Mouse (Mus musculus): ENCODE data around the gene Lrch3.
"Not testable (repeated sequence)": the region's sequence is repeated elsewhere in the genome, so short reads cannot be mapped to it uniquely, and the experiment has no call there.

The Lrch3 gene

GRCm38 (mm10) chr16:32913937-32914881, at the start of gene Lrch3:
Gene Lrch3 (plus strand): TSS chr16:32914100.
- DNase-seq, result peak; percentile 93 to 95

- DNase-seq, result peak; percentile 40 to 43
These were observed 48.5 kb upstream of the Lrch3 start for GRCm38 (mm10) chr16:32865401-32865800.

- peak; percentile 38 to 40 for DNase-seq
These were observed 47.2 kb upstream of the Lrch3 start for GRCm38 (mm10) chr16:32866713-32867112.

GRCm38 (mm10) chr16:32867919-32868552, 45.9 kb upstream of the Lrch3 start:
- DNase-seq, result peak; percentile 93 to 95

- DNase-seq, result no peak
These were observed 43.7 kb upstream of the Lrch3 start for GRCm38 (mm10) chr16:32870231-32870630.

- peak; percentile 36 to 37 for DNase-seq
These were observed 40.5 kb upstream of the Lrch3 start for GRCm38 (mm10) chr16:32873366-32873765.

GRCm38 (mm10) chr16:32875281-32875680, 38.6 kb upstream of the Lrch3 start:
- not testable (repeated sequence) for DNase-seq

GRCm38 (mm10) chr16:32875847-32876246, 38.1 kb upstream of the Lrch3 start:
- DNase-seq, result no peak

GRCm38 (mm10) chr16:32876831-32877230, 37.1 kb upstream of the Lrch3 start:
- no peak for DNase-seq

- peak; percentile 96 to 97 for DNase-seq
These were observed 36.4 kb upstream of the Lrch3 start, which contains the start of the genes Fyttd1 and Rubcn for GRCm38 (mm10) chr16:32877343-32878156. Gene Fyttd1 (plus strand): TSS chr16:32877500. Gene Rubcn (minus strand): TSS chr16:32877766.

GRCm38 (mm10) chr16:32878157-32878598, 35.7 kb upstream of the Lrch3 start:
- peak; percentile 50 to 55 for DNase-seq

- DNase-seq, result no peak
These were observed 34.7 kb upstream of the Lrch3 start for GRCm38 (mm10) chr16:32878972-32879926.

- DNase-seq, result no peak
These were observed 32.4 kb upstream of the Lrch3 start for GRCm38 (mm10) chr16:32881538-32881937.

GRCm38 (mm10) chr16:32887996-32888395, 25.9 kb upstream of the Lrch3 start:
- DNase-seq, result peak; percentile 46 to 53

GRCm38 (mm10) chr16:32889881-32890280, 24.0 kb upstream of the Lrch3 start:
- DNase-seq, result no peak

- no peak for DNase-seq
These were observed 17.8 kb upstream of the Lrch3 start for GRCm38 (mm10) chr16:32896126-32896525.

GRCm38 (mm10) chr16:32901360-32902050, 12.4 kb upstream of the Lrch3 start:
- DNase-seq, result no peak

- DNase-seq, result no peak
These were observed 11.9 kb upstream of the Lrch3 start for GRCm38 (mm10) chr16:32902051-32902428.

- DNase-seq, result no peak
These were observed 7.7 kb upstream of the Lrch3 start for GRCm38 (mm10) chr16:32906186-32906585.

- no peak for DNase-seq
These were observed 7.2 kb upstream of the Lrch3 start for GRCm38 (mm10) chr16:32906727-32907126.

- DNase-seq, result no peak
These were observed 688 bp upstream of the Lrch3 start for GRCm38 (mm10) chr16:32913212-32913611.
